Mouse (Mus musculus) lung, postnatal 0 days (tissue): ENCODE measurements around the gene Med12. TPM values are rescaled to one million over a fixed set of nuclear protein-coding genes. Genes with fewer than 3 reads are reported as not detected.
A peak's percentile ranks its signal among the peaks of the same experiment; 100 is the strongest.
"Not testable (repeated sequence)": the region's sequence is repeated elsewhere in the genome, so short reads cannot be mapped to it uniquely, and the experiment has no call there.

Experiments
- ATAC-seq: fragments of 200-750 bp; cut with Nextera tagmentation; 2 replicates; pipeline ENCODE4 v1.8.0; 2017; ENCODE audit warnings: moderate library complexity
- DNase-seq: peaks from one replicate; pipeline ENCODE4 v3.0.0-alpha.2; 2016; ENCODE audit warnings: low spot score
- H3K27ac ChIP-seq: fragments of 300-500 bp; sonication (generic); 2 replicates; pipeline ENCODE4 v1.5.1; 2014; ENCODE audit warnings: antibody characterized with exemption, mild to moderate bottlenecking, low read length, mixed read lengths
- H3K27me3 ChIP-seq: fragments of 300-500 bp; sonication (generic); replicated peaks from 2 replicates; pipeline ENCODE4 v1.6.1; 2014; ENCODE audit warnings: low read length, mixed read lengths; ENCODE audit not compliant: insufficient read depth
- H3K36me3 ChIP-seq: fragments of 300-500 bp; sonication (generic); 2 replicates; pipeline ENCODE4 v1.6.1; 2014; ENCODE audit warnings: low read length, mixed read lengths; ENCODE audit not compliant: insufficient read depth
- H3K4me1 ChIP-seq: fragments of 300-500 bp; sonication (generic); 2 replicates; pipeline ENCODE4 v1.6.1; 2014; ENCODE audit warnings: antibody characterized with exemption, low read depth, low read length, mixed read lengths; ENCODE audit not compliant: insufficient read depth
- H3K4me2 ChIP-seq: fragments of 300-500 bp; sonication (generic); replicated peaks from 2 replicates; pipeline ENCODE4 v1.6.1; 2014; ENCODE audit warnings: low read depth, mild to moderate bottlenecking, low read length, moderate library complexity, mixed read lengths
- H3K4me3 ChIP-seq: fragments of 300-500 bp; sonication (generic); 2 replicates; pipeline ENCODE4 v1.5.1; 2014; ENCODE audit warnings: low read depth, low read length
- H3K9ac ChIP-seq: fragments of 300-500 bp; sonication (generic); replicated peaks from 2 replicates; pipeline ENCODE4 v1.6.1; 2014; ENCODE audit warnings: low read depth, mild to moderate bottlenecking
- H3K9me3 ChIP-seq: fragments of 300-500 bp; sonication (generic); 2 replicates; pipeline ENCODE4 v1.6.1; 2016; ENCODE audit warnings: low read length, mixed read lengths
- CTCF ChIP-seq: IDR thresholded peaks from 2 replicates; pipeline ENCODE4 v1.5.1; 2016; ENCODE audit warnings: antibody characterized with exemption, mild to moderate bottlenecking
- EP300 ChIP-seq: IDR thresholded peaks from 2 replicates; pipeline ENCODE4 v1.6.1; 2016; ENCODE audit warnings: antibody characterized with exemption, mild to moderate bottlenecking, control low read depth
- WGBS: fragments of 180-500 bp; shearing (Covaris S2); extraction: QIAGEN DNeasy Blood & Tissue Kit; methylation state at CpG from one replicate; pipeline ENCODE4 v1.1.7; 2014; 5-methylcytosine and 5-hydroxymethylcytosine counted together
- polyA plus RNA-seq: library from polyadenylated mRNA; unstranded; fragments of >200 nt; fragmentation: Nextera tagmentation; extraction: Ambion mirVana; gene quantifications from 2 replicates; pipeline ENCODE4 v1.2.1, GENCODE M21; 2015

Med12 gene
- polyA plus RNA-seq, 1 experiment from 2014 or later, result 20.6 TPM

DNA sequence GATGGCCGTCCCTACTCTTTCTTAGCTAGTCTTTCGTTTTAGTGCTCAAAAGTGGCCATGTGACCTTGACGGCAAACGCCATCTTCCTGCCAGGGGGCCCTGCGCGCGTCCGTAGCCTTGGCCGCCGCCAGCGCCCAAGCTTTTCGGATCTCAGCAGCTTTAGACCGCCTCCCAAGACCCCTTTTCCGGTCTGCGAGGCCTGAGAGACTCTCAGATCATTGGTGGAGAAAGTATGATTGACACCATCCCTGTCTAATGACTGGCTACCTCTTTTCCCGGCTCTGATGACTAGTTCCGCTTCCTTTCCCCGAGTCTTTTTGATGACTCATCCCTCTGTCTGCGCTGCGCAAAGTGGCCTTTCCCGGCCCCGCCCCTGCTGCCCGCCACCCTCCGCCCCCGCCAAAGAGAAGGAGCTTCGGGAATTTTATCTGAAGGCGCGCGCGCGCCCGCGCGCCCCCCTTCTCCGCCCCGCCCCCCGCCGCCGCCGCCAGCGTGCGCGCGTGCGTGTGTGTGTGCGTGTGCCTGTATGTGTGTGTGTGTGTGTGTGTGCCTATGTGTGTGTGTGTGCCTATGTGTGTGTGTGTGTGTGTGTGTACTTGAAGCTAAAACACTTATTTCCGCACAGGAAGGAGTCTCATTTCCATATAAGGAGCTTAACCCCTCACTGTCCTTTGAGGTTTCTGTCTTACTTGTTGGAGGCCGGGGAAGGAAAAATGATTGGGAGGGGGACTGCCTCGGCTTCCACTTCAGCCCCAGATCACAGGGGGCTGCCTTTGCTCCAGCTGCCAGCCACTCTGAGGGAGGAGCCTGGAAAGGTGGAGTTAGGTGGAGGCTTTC lies 58.8 kb downstream of the Med12 start:
- Histone ChIP-seq H3K27me3 (no peaks in the 10 kb centered on the region), H3K9me3 (no peaks in the 10 kb centered on the region), H3K4me2 (peak overlapping the region; percentile 58), H3K36me3 (no peaks in the 10 kb centered on the region), H3K9ac (peak overlapping the region; percentile 41; the same call in 1 of the 2 replicates), H3K4me3 (peak overlapping the region; percentile 37), H3K4me1 (no peaks in the 10 kb centered on the region), H3K27ac (peak overlapping the region; percentile 91)
- ATAC-seq, result peak; percentile 98
- DNase-seq, result peak; percentile 98
- WGBS, result 9% methylated on average over 29 of the region's 49 CpGs
- peak; percentile 35; the same call in 1 of the 2 replicates for TF ChIP-seq EP300
- TF ChIP-seq CTCF, result no peak

DNA sequence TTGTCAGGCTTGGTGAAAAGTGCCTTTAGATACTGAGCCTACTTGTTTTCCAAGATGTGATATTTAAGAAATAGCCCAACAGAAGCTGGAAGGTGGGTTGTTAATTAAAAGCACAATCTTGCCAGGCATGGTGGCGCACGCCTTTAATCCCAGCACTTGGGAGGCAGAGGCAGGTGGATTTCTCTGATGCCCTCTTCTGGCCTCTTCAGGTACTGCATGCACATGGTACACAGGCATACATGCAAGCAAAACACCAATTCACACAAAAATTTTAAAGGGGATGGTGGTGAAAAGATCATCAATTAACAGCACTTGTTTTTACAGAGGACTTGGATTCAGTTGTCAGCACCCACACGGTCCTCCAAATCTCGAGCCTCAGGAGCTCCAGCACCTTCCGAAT lies 60.8 kb downstream of the Med12 start:
- no peaks in the 10 kb centered on the region for H3K27me3 ChIP-seq
- 89% methylated on average over 5 of the region's 5 CpGs for WGBS
- DNase-seq, result no peak

DNA sequence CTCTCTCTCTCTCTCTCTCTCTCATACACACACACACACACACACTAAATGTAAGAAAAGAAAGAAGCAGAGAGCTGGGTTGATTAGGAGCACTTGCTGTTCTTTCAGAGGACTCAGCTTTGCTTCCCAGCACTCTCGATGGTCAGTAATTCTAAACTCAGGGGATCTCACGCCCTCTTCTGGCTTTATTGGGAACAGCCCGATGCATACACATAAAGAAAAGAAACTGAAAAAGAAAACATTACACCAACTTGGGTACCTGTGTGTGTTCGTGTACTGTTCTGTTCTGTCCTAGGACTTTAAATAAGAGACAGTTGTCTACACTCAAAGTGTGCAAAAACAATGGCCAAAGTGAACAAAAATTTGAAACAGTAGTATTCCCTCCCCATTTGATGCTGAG lies 64.8 kb downstream of the Med12 start:
- 55% methylated on average over 4 of the region's 4 CpGs for WGBS
- no peak overlapping the region for H3K4me2 ChIP-seq
- H3K4me3 ChIP-seq, result no peak overlapping the region
- ATAC-seq, result no peak
- no peak for TF ChIP-seq EP300
- TF ChIP-seq CTCF, result no peak
- H3K36me3 ChIP-seq, result no peaks in the 10 kb centered on the region
- H3K27ac ChIP-seq, result no peak overlapping the region
- H3K4me1 ChIP-seq, result no peaks in the 10 kb centered on the region
- H3K9ac ChIP-seq, result no peak overlapping the region
- no peaks in the 10 kb centered on the region for H3K9me3 ChIP-seq
- no peak for DNase-seq
- no peaks in the 10 kb centered on the region for H3K27me3 ChIP-seq

More for the DNA sequence above, 60.8 kb downstream of the Med12 start:
- TF ChIP-seq CTCF (peak; percentile 61), EP300 (no peak)
- no peak overlapping the region for H3K9ac ChIP-seq
- H3K4me2 ChIP-seq, result no peak overlapping the region
- H3K36me3 ChIP-seq, result no peaks in the 10 kb centered on the region
- H3K9me3 ChIP-seq, result no peaks in the 10 kb centered on the region
- ATAC-seq, result no peak
- H3K4me1 ChIP-seq, result no peaks in the 10 kb centered on the region
- no peak overlapping the region for H3K4me3 ChIP-seq
- H3K27ac ChIP-seq, result no peak overlapping the region

DNA sequence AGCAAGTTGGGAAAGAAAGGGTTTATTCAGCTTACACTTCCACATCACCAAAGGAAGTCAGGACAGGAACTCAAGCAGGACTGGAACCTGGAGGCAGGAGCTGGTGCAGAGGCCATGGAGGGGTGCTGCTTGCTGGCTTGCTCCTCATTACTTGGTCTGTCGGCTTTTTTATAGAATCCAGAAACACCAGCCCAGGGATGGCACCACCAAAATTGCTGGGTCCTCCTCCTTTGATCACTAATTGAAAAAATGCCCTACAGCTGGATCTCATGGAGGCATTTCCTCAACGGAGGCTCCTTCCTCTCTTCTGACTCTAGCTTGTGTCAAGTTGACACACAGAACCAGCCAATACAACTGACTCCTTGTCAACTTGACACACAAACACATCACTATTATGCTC lies 69.0 kb downstream of the Med12 start:
- not testable (repeated sequence) for H3K27ac ChIP-seq, H3K9ac ChIP-seq, H3K4me1 ChIP-seq, ATAC-seq, H3K4me3 ChIP-seq, H3K27me3 ChIP-seq, DNase-seq, H3K9me3 ChIP-seq, H3K4me2 ChIP-seq, H3K36me3 ChIP-seq
- 76% methylated on average over 2 of the region's 2 CpGs for WGBS

DNA sequence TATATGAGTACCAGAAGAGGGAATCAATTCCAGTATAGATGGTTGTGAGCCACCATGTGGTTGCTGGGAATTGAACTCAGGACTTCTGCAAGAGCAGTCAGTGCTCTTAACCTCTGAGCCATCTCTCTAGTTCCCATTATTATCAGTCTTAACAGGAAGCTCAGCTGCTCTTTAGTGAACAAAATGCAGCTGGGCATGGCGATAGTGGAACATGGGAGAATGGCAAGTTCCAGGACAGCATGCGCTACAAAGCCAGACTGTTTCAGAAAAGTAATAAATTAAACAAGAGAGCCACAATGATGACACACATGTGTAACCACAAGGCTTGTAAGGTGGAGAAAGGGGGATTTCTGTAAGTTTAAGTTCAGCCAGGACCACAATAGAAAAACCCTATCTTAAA lies 71.6 kb downstream of the Med12 start:
- DNase-seq, result no peak
- WGBS, result 88% methylated on average over 2 of the region's 2 CpGs
- no peaks in the 10 kb centered on the region for H3K4me1 ChIP-seq
- no peak for ATAC-seq
- H3K9me3 ChIP-seq, result no peaks in the 10 kb centered on the region
- H3K4me2 ChIP-seq, result no peak overlapping the region
- H3K27ac ChIP-seq, result no peak overlapping the region
- no peaks in the 10 kb centered on the region for H3K36me3 ChIP-seq
- TF ChIP-seq CTCF (no peak), EP300 (no peak)
- no peak overlapping the region for H3K4me3 ChIP-seq
- no peak overlapping the region for H3K9ac ChIP-seq
- H3K27me3 ChIP-seq, result no peaks in the 10 kb centered on the region

DNA sequence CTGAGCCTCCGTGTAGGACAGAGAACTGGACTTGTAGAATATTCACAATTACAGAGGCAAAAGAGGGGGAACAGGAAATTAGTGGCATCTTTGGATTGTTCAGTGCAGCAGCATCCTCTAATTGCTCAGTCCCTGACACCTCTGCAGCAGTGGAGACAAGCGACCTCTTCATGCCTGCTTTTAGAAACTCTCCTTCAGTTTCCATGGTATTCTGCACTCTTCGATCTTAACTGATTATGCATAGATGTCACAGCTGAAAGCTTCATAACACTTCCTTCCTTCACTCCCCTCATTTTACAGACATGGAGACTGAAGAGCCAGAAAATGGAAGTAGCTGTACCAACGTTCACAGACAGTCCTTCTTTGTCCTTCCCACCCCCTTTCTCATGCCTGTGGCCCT lies 72.6 kb downstream of the Med12 start:
- WGBS, result 35% methylated on average over 4 of the region's 4 CpGs
- no peaks in the 10 kb centered on the region for H3K9me3 ChIP-seq
- DNase-seq (no peak), ATAC-seq (no peak)
- H3K9ac ChIP-seq, result no peak overlapping the region
- no peak overlapping the region for H3K4me3 ChIP-seq
- TF ChIP-seq CTCF (no peak), EP300 (no peak)
- H3K4me2 ChIP-seq, result no peak overlapping the region
- H3K27me3 ChIP-seq, result no peaks in the 10 kb centered on the region
- H3K4me1 ChIP-seq, result no peaks in the 10 kb centered on the region
- no peaks in the 10 kb centered on the region for H3K36me3 ChIP-seq
- no peak overlapping the region for H3K27ac ChIP-seq

Other genes with a start within 250 kb of the Med12 start
- gene Tex11, start 214.4 kb upstream of the Med12 start, polyA plus RNA-seq, result 0.14 TPM in 1 of 2 replicates, not detected in the other
- 0.19 and 0.29 TPM in 2 replicates for gene Slc7a3, start 188.0 kb upstream of the Med12 start, polyA plus RNA-seq
- 30.7 and 35.4 TPM in 2 replicates for gene Snx12, start 51.5 kb upstream of the Med12 start, polyA plus RNA-seq
- gene Foxo4, start 19.5 kb upstream of the Med12 start, polyA plus RNA-seq, result 2.9 and 3.1 TPM in 2 replicates
- 0.25 and 0.27 TPM in 2 replicates for gene Gm614, start 10.0 kb upstream of the Med12 start, polyA plus RNA-seq
- 58.3 and 59.1 TPM in 2 replicates for gene Il2rg, start 5.8 kb upstream of the Med12 start, polyA plus RNA-seq
- gene Gm20489, start 5.0 kb upstream of the Med12 start, polyA plus RNA-seq, result not detected in 2 replicates
- 0.25 and 0.29 TPM in 2 replicates for gene Nlgn3, start 25.1 kb downstream of the Med12 start, polyA plus RNA-seq
- 1.6 and 2.0 TPM in 2 replicates for gene Gjb1, start 102.3 kb downstream of the Med12 start, polyA plus RNA-seq
- gene Zmym3, start 146.8 kb downstream of the Med12 start, polyA plus RNA-seq, result 12.7 and 14.3 TPM in 2 replicates
- gene Nono, start 155.3 kb downstream of the Med12 start, polyA plus RNA-seq, result 117 and 131 TPM in 2 replicates
- 2.3 and 3.0 TPM in 2 replicates for gene Itgb1bp2, start 175.1 kb downstream of the Med12 start, polyA plus RNA-seq